Mouse (Mus musculus) lung, adult 2 months (tissue): ENCODE measurements around the gene Thoc5. TPM values are rescaled to one million over a fixed set of nuclear protein-coding genes. Genes with fewer than 3 reads are reported as not detected.
A peak's percentile ranks its signal among the peaks of the same experiment; 100 is the strongest.

Experiments
- DNase-seq: peaks from one replicate; pipeline ENCODE4 v3.0.0; 2022
- H3K4me1 ChIP-seq: fragments of 200-500 bp; 2 replicates; pipeline ENCODE4 v1.6.1; 2011; ENCODE audit warnings: low read length; ENCODE audit not compliant: control insufficient read depth, insufficient read depth
- H3K4me3 ChIP-seq: fragments of 200-500 bp; replicated peaks from 2 replicates; pipeline ENCODE3; 2011; ENCODE audit warnings: low read depth, mild to moderate bottlenecking, control low read depth, low read length; ENCODE audit errors: extremely low read depth
- CTCF ChIP-seq: fragments of 200-500 bp; IDR thresholded peaks from 2 replicates; pipeline ENCODE4 v1.5.1; 2011; ENCODE audit warnings: mild to moderate bottlenecking, low read length, control low read depth; ENCODE audit not compliant: insufficient read depth
- POLR2A ChIP-seq: fragments of 200-500 bp; IDR thresholded peaks from 2 replicates; pipeline ENCODE4 v1.6.1; 2011; ENCODE audit warnings: low read depth, mild to moderate bottlenecking, control low read depth, low read length, borderline replicate concordance; ENCODE audit errors: extremely low read depth
- WGBS: fragments of 180-500 bp; shearing (Covaris S2); methylation state at CpG from one replicate; pipeline ENCODE4 v1.1.7; 2018; 5-methylcytosine and 5-hydroxymethylcytosine counted together
- polyA plus RNA-seq: library from polyadenylated mRNA; depleted of rRNA; stranded (reverse); fragments of >200 nt; gene quantifications from 2 replicates; pipeline ENCODE4 v1.2.3, GENCODE M21; 2012

The Thoc5 gene
- polyA plus RNA-seq, 1 experiment = 16.4 TPM

GRCm38 (mm10) chr11:4886987-4887386, 8.1 kb upstream of the Thoc5 start:
- TF ChIP-seq CTCF (no peak), POLR2A (no peak)
- WGBS = 86% methylated on average over 3 of the region's 3 CpGs

GRCm38 (mm10) chr11:4900437-4900836, 5.3 kb downstream of the Thoc5 start:
- 69% methylated on average over 5 of the region's 5 CpGs for WGBS
- no peak for DNase-seq

More at GRCm38 (mm10) chr11:4886987-4887386, 8.1 kb upstream of the Thoc5 start:
- DNase-seq = no peak
- Histone ChIP-seq H3K4me1 (no peaks in the 10 kb centered on the region; the same call in 1 of the 2 replicates), H3K4me3 (no peak overlapping the region)

GRCm38 (mm10) chr11:4901956-4902355, 6.8 kb downstream of the Thoc5 start:
- H3K4me3 ChIP-seq = no peak overlapping the region
- WGBS = 87% methylated on average over 6 of the region's 6 CpGs

More at GRCm38 (mm10) chr11:4900437-4900836, 5.3 kb downstream of the Thoc5 start:
- Histone ChIP-seq H3K4me1 (no peaks in the 10 kb centered on the region), H3K4me3 (no peak overlapping the region)
- TF ChIP-seq POLR2A (no peak), CTCF (peak; percentile 51)

GRCm38 (mm10) chr11:4906231-4906630, 11.1 kb downstream of the Thoc5 start:
- Histone ChIP-seq H3K4me3 (no peak overlapping the region), H3K4me1 (no peaks in the 10 kb centered on the region)
- no peak for TF ChIP-seq POLR2A
- no peak for TF ChIP-seq CTCF
- no peak for DNase-seq
- WGBS = 90% methylated on average over 6 of the region's 6 CpGs

More at GRCm38 (mm10) chr11:4901956-4902355, 6.8 kb downstream of the Thoc5 start:
- no peak for TF ChIP-seq POLR2A
- TF ChIP-seq CTCF = no peak
- no peak for DNase-seq
- no peaks in the 10 kb centered on the region for H3K4me1 ChIP-seq

- Histone ChIP-seq H3K4me1 (no peaks in the 10 kb centered on the region), H3K4me3 (no peak overlapping the region)
- peak; percentile 44 for DNase-seq
- TF ChIP-seq POLR2A (no peak), CTCF (peak; percentile 79)
- WGBS = 21% methylated on average over 1 of the region's 1 CpGs
Observed at GRCm38 (mm10) chr11:4916068-4916467, 20.9 kb downstream of the Thoc5 start.

- no peaks in the 10 kb centered on the region for H3K4me1 ChIP-seq
- WGBS = 87% methylated on average over 2 of the region's 2 CpGs
- TF ChIP-seq POLR2A (no peak), CTCF (no peak)
- DNase-seq = no peak
- no peak overlapping the region for H3K4me3 ChIP-seq
Observed at GRCm38 (mm10) chr11:4921281-4921680, 26.2 kb downstream of the Thoc5 start.

GRCm38 (mm10) chr11:4921751-4922150, 26.6 kb downstream of the Thoc5 start:
- 86% methylated on average over 7 of the region's 7 CpGs for WGBS
- Histone ChIP-seq H3K4me3 (no peak overlapping the region), H3K4me1 (no peaks in the 10 kb centered on the region)
- no peak for TF ChIP-seq POLR2A
- no peak for TF ChIP-seq CTCF
- DNase-seq = no peak

GRCm38 (mm10) chr11:4927224-4927623, 32.1 kb downstream of the Thoc5 start:
- TF ChIP-seq CTCF (no peak), POLR2A (no peak)
- Histone ChIP-seq H3K4me3 (no peak overlapping the region), H3K4me1 (no peaks in the 10 kb centered on the region)
- 88% methylated on average over 3 of the region's 3 CpGs for WGBS
- DNase-seq = no peak

- DNase-seq = no peak
- TF ChIP-seq CTCF (no peak), POLR2A (no peak)
- 78% methylated on average over 1 of the region's 1 CpGs for WGBS
Observed at GRCm38 (mm10) chr11:4931009-4931601, 36.0 kb downstream of the Thoc5 start.

GRCm38 (mm10) chr11:4936243-4936642, 41.1 kb downstream of the Thoc5 start:
- Histone ChIP-seq H3K4me3 (no peak overlapping the region), H3K4me1 (no peaks in the 10 kb centered on the region)
- no peak for TF ChIP-seq POLR2A
- TF ChIP-seq CTCF = no peak
- 76% methylated on average over 5 of the region's 5 CpGs for WGBS
- no peak for DNase-seq

More at GRCm38 (mm10) chr11:4931009-4931601, 36.0 kb downstream of the Thoc5 start:
- no peak overlapping the region for H3K4me3 ChIP-seq
- no peaks in the 10 kb centered on the region for H3K4me1 ChIP-seq
